Mouse (Mus musculus) myocyte (in vitro differentiated cells): ENCODE measurements at regions not wholly inside any gene's neighbourhood (a gene's known extent, or its start where the extent isn't known, plus 50 kb on each side); places are given as distances from the start of the nearest gene placed in this dataset.

ENCODE experiments used
- CEBPB ChIP-seq: IDR thresholded peaks from 2 replicates; pipeline ENCODE4 v1.6.1; 2011; ENCODE audit warnings: mild to moderate bottlenecking, moderate library complexity; ENCODE audit not compliant: poor library complexity, insufficient read depth, severe bottlenecking
- E2F4 ChIP-seq: IDR thresholded peaks from one replicate; pipeline ENCODE4 v1.6.1; 2011; ENCODE audit warnings: mild to moderate bottlenecking, control low read depth, moderate library complexity; ENCODE audit not compliant: insufficient read depth
- MAX ChIP-seq: IDR thresholded peaks from one replicate; pipeline ENCODE4 v1.6.1; 2011; ENCODE audit warnings: low read depth, mild to moderate bottlenecking, control low read depth
- MYOG ChIP-seq, 3 experiments: IDR thresholded peaks; one replicate each; pipeline ENCODE4 v1.6.1; 2011; ENCODE audit warnings: control low read depth in 2 of 3, low read depth in 2 of 3, mild to moderate bottlenecking in 2 of 3; ENCODE audit not compliant: insufficient read length in 2 of 3, control insufficient read depth in 1 of 3, insufficient read depth in 1 of 3
- POLR2A ChIP-seq: IDR thresholded peaks from one replicate; pipeline ENCODE4 v1.6.1; 2011; ENCODE audit warnings: low read depth, mild to moderate bottlenecking, control low read depth, moderate library complexity; ENCODE audit not compliant: insufficient read length
- POLR2AphosphoS2 ChIP-seq: IDR thresholded peaks from one replicate; pipeline ENCODE4 v1.6.1; 2011; ENCODE audit warnings: low read depth, control low read depth; ENCODE audit not compliant: insufficient read length
- TCF3 ChIP-seq: IDR thresholded peaks from one replicate; pipeline ENCODE4 v1.6.1; 2011; ENCODE audit warnings: low read depth, control low read depth; ENCODE audit not compliant: insufficient read length

- TF ChIP-seq POLR2A (no peak), POLR2AphosphoS2 (no peak), CEBPB (no peak), E2F4 (no peak), MAX (no peak), TCF3 (no peak), MYOG (IDR thresholded peaks at IDR 0.05; ENCODE audit: control insufficient read depth in 1 of 3, insufficient read depth in 1 of 3, insufficient read length in 2 of 3, low read depth in 2 of 3) (no peak)
These were observed 324.1 kb upstream of the Zfp637 start for GRCm38 (mm10) chr6:117516906-117517305.
